ENCODE assay signal across 26 mouse cellular contexts in the genomic region with DNA sequence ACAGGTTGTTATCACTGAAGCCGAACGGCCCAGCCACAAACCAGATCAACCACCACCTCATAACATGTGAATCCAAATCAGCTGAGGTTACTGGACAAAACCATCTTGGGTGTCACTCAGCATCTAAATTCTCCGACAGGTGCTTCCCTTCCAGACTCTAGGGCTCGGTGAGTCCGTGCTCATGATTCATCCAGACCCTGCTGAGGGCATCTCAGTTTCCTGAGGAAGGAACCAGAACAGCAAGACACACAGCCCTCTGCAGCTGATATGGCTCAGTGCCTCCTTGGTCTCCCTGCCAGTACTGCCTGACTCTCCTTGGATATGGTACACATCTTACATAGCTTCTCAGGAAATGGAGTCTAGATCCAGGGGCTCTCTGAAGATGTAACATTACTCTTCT. TPM values are rescaled to one million over a fixed set of nuclear protein-coding genes. Genes with fewer than 3 reads are reported as not detected.
DNase-seq lines count a peak whose midpoint lies in the region; ATAC-seq lines count a peak whose summit lies in the region.
"Had no signal": no experiment of that assay in that cellular context is flagged by ENCODE, and none has a peak within 500 bp of the region (broad histone marks: within the 10 kb centered on the region; RNA-seq: fewer than 3 reads in every experiment).

No protein-coding gene starts in this region.

- no peak overlapping the region for H3K9ac ChIP-seq in heart, embryonic 11.5 days (ENCODE audit: low read depth, low read length)
- H3K9ac ChIP-seq: embryonic facial prominence, embryonic 13.5 days; heart, embryonic 12.5 days; hindbrain, embryonic 14.5 days; liver, postnatal 0 days; neural tube, embryonic 15.5 days; stomach, embryonic 15.5 days had no signal

- WGBS in heart, embryonic 11.5 days (ENCODE audit: insufficient replicate concordance), result 74% methylated on average over 5 of the region's 5 CpGs

- no peak overlapping the region for H3K4me2 ChIP-seq in heart, embryonic 11.5 days
- H3K4me2 ChIP-seq: embryonic facial prominence, embryonic 13.5 days; heart, embryonic 12.5 days; hindbrain, embryonic 14.5 days; neural tube, embryonic 15.5 days; stomach, embryonic 15.5 days had no signal

- ATAC-seq in heart, embryonic 11.5 days (replicated peaks; ENCODE audit: insufficient number of reproducible peaks, low FRiP score, low TSS enrichment), result no peak
- peak; percentile 37 for ATAC-seq in megakaryocyte progenitor cell, adult 5-6 weeks (replicated peaks; ENCODE audit: poor library complexity)
- no peak for ATAC-seq in erythroid progenitor cell, adult 5-6 weeks (replicated peaks; ENCODE audit: low FRiP score, poor library complexity, severe bottlenecking)
- ATAC-seq: forebrain, embryonic 16.5 days; liver, postnatal 0 days; midbrain, embryonic 16.5 days had no signal

- no peaks in the 10 kb centered on the region for H3K9me3 ChIP-seq in heart, embryonic 11.5 days (replicated peaks; ENCODE audit: control insufficient read depth, low read length)
- H3K9me3 ChIP-seq: embryonic facial prominence, embryonic 13.5 days; heart, embryonic 12.5 days; neural tube, embryonic 15.5 days; stomach, embryonic 15.5 days had no signal

- no peaks in the 10 kb centered on the region for H3K36me3 ChIP-seq in heart, embryonic 11.5 days (ENCODE audit: control insufficient read depth, insufficient read depth, low read length)
- H3K36me3 ChIP-seq: embryonic facial prominence, embryonic 13.5 days; heart, embryonic 12.5 days; neural tube, embryonic 15.5 days; stomach, embryonic 15.5 days had no signal

- no peak overlapping the region for H3K27ac ChIP-seq in heart, embryonic 11.5 days (ENCODE audit: low read depth, low read length)
- H3K27ac ChIP-seq: embryonic facial prominence, embryonic 13.5 days; hindbrain, embryonic 14.5 days; layer of hippocampus, adult 2 months; left cerebral cortex, adult 2 months; neural tube, embryonic 15.5 days; stomach, embryonic 15.5 days had no signal

- no peak overlapping the region for H3K4me3 ChIP-seq in heart, embryonic 11.5 days (ENCODE audit: low read depth, low read length)
- H3K4me3 ChIP-seq: embryonic facial prominence, embryonic 13.5 days; heart, embryonic 12.5 days; layer of hippocampus, adult 2 months; left cerebral cortex, adult 2 months; neural tube, embryonic 15.5 days; stomach, embryonic 15.5 days had no signal

- DNase-seq in heart, adult 11 months, result peak; percentile 80
- peak; percentile 4 to 6 for DNase-seq in adrenal gland, postnatal 36 days
- peak; percentile 33 for DNase-seq in kidney, adult 9 months
- no peak for DNase-seq in ovary, postnatal 14 days (ENCODE audit: low spot score)
- DNase-seq: cerebellum, postnatal 10 days; gastrocnemius, postnatal 36 days; heart, postnatal 14 days; left cerebral cortex, postnatal 4 days; liver; liver, postnatal 0 days; lung, postnatal 14 days; right cerebral cortex, postnatal 25 days; thymus, adult 18-20 months had no signal

- H3K4me1 ChIP-seq in heart, embryonic 11.5 days (ENCODE audit: control insufficient read depth, insufficient read depth, low read length), result no peaks in the 10 kb centered on the region
- H3K4me1 ChIP-seq: embryonic facial prominence, embryonic 13.5 days; neural tube, embryonic 15.5 days; stomach, embryonic 15.5 days had no signal

- H3K27me3 ChIP-seq in heart, embryonic 11.5 days (ENCODE audit: control insufficient read depth, insufficient read depth, low read length), result no peaks in the 10 kb centered on the region
- H3K27me3 ChIP-seq: embryonic facial prominence, embryonic 13.5 days; heart, embryonic 12.5 days; neural tube, embryonic 15.5 days; stomach, embryonic 15.5 days had no signal

RNA-seq across cellular contexts. Expression of a gene that starts 51.6 kb away (rescaled TPM):
- 8.8 and 10.5 TPM in 2 replicates for polyA plus RNA-seq in heart, embryonic 11.5 days (2014; fragmentation: Nextera tagmentation; extraction: Ambion mirVana)
- 10 to 100 TPM; 53.9 to 89.1 TPM for total RNA-seq in adrenal gland, postnatal 36 days (2021)
- 169 and 236 TPM in 2 replicates for total RNA-seq in megakaryocyte progenitor cell, adult 5-6 weeks (2015)
- 133 and 193 TPM in 2 replicates for total RNA-seq in megakaryocyte progenitor cell, adult 5-6 weeks (2017)
- 8.8 and 22.7 TPM in 2 replicates for total RNA-seq in erythroid progenitor cell, adult 5-6 weeks (2015; ENCODE audit: low replicate concordance)
- 2.0 and 2.1 TPM in 2 replicates for total RNA-seq in erythroid progenitor cell, adult 5-6 weeks (2017; ENCODE audit: low replicate concordance)
- polyA plus RNA-seq: C2C12 had no signal
